Mouse (Mus musculus): Measurements from ENCODE around the gene Rgs4.

Gene Rgs4

GRCm38 (mm10) chr1:169747473-169747872 is at the start of gene Rgs4:
TSS of gene Rgs4 (minus strand) at chr1:169747642.
- in situ Hi-C loops (cut with MboI, MseI): no loop called here

GRCm38 (mm10) chr1:169792437-169792836 is 45.0 kb upstream of the Rgs4 start:
- in situ Hi-C loops (cut with MboI, MseI): no loop called here

GRCm38 (mm10) chr1:169785981-169786380 is 38.5 kb upstream of the Rgs4 start:
- in situ Hi-C loops (cut with MboI, MseI): no loop called here

GRCm38 (mm10) chr1:169776566-169776965 is 29.1 kb upstream of the Rgs4 start:
- in situ Hi-C loops (cut with MboI, MseI): no loop called here

- in situ Hi-C loops (cut with MboI, MseI): no loop called here
Measured at GRCm38 (mm10) chr1:169764619-169764955, 17.1 kb upstream of the Rgs4 start.

- in situ Hi-C loops (cut with MboI, MseI): no loop called here
Measured at GRCm38 (mm10) chr1:169763858-169764618, 16.6 kb upstream of the Rgs4 start.

- in situ Hi-C loops (cut with MboI, MseI): no loop called here
Measured at GRCm38 (mm10) chr1:169762524-169762923, 15.1 kb upstream of the Rgs4 start.

GRCm38 (mm10) chr1:169756532-169756931 is 9.1 kb upstream of the Rgs4 start:
- in situ Hi-C loops (cut with MboI, MseI): no loop called here

- in situ Hi-C loops (cut with MboI, MseI): no loop called here
Measured at GRCm38 (mm10) chr1:169752395-169752794, 5.0 kb upstream of the Rgs4 start.

- in situ Hi-C loops (cut with MboI, MseI): no loop called here
Measured at GRCm38 (mm10) chr1:169748439-169748838, 997 bp upstream of the Rgs4 start.

GRCm38 (mm10) chr1:169747902-169748301 is 460 bp upstream of the Rgs4 start:
- in situ Hi-C loops (cut with MboI, MseI): no loop called here

GRCm38 (mm10) chr1:169741147-169741546 is 6.3 kb downstream of the Rgs4 start:
- in situ Hi-C loops (cut with MboI, MseI): no loop called here

- in situ Hi-C loops (cut with MboI, MseI): no loop called here
Measured at GRCm38 (mm10) chr1:169737231-169737630, 10.2 kb downstream of the Rgs4 start.

- in situ Hi-C loops (cut with MboI, MseI): no loop called here
Measured at GRCm38 (mm10) chr1:169736139-169736538, 11.3 kb downstream of the Rgs4 start.

- in situ Hi-C loops (cut with MboI, MseI): no loop called here
Measured at GRCm38 (mm10) chr1:169730599-169731100, 16.8 kb downstream of the Rgs4 start.

GRCm38 (mm10) chr1:169726319-169726718 is 21.1 kb downstream of the Rgs4 start:
- in situ Hi-C loops (cut with MboI, MseI): no loop called here

- in situ Hi-C loops (cut with MboI, MseI): no loop called here
Measured at GRCm38 (mm10) chr1:169721836-169722235, 25.6 kb downstream of the Rgs4 start.

- in situ Hi-C loops (cut with MboI, MseI): no loop called here
Measured at GRCm38 (mm10) chr1:169704395-169705087, 42.9 kb downstream of the Rgs4 start.

GRCm38 (mm10) chr1:169699184-169699583 is 48.3 kb downstream of the Rgs4 start:
- in situ Hi-C loops (cut with MboI, MseI): no loop called here

- in situ Hi-C loops (cut with MboI, MseI): no loop called here
Measured at GRCm38 (mm10) chr1:169697236-169697635, 50.2 kb downstream of the Rgs4 start.

- in situ Hi-C loops (cut with MboI, MseI): no loop called here
Measured at GRCm38 (mm10) chr1:169695356-169695755, 52.1 kb downstream of the Rgs4 start.

- in situ Hi-C loops (cut with MboI, MseI): no loop called here
Measured at GRCm38 (mm10) chr1:169693537-169693936, 53.9 kb downstream of the Rgs4 start.

- in situ Hi-C loops (cut with MboI, MseI): no loop called here
Measured at GRCm38 (mm10) chr1:169693040-169693439, 54.4 kb downstream of the Rgs4 start.

All from T-helper 2 cell (primary cell).